Mouse (Mus musculus) thymus, postnatal 36 days (tissue): Measurements from ENCODE around the gene Mki67.
"Not testable (repeated sequence)": the region's sequence is repeated elsewhere in the genome, so short reads cannot be mapped to it uniquely, and the experiment has no call there.

ENCODE experiments used
- DNase-seq, 2 experiments: peaks; one replicate each; pipeline ENCODE4 v3.0.0; 2022; ENCODE audit warnings: mixed read lengths in 2 of 2

Mki67 gene

GRCm38 (mm10) chr7:135716445-135716877 lies 300 bp upstream of the Mki67 start:
- DNase-seq = peak; percentile 84 to 91

DNA sequence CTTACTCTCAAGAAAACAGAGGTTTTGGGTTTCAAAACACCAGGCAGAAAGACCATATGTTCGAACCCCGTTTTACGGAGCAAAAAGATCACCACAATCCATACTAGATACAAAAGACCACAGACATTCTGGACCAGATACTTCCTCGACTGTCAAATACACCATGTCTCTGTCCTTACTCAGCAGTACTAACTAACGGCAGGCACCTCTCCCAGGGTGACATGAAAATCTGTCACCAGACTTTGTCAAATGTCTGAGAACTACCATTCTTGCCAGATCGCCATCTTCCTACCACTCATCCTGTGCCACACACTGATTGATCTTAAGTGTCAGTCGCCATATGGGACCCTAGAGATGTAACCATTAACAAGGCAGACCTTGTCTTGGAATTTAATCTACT lies 995 bp downstream of the Mki67 start:
- DNase-seq = no peak

DNA sequence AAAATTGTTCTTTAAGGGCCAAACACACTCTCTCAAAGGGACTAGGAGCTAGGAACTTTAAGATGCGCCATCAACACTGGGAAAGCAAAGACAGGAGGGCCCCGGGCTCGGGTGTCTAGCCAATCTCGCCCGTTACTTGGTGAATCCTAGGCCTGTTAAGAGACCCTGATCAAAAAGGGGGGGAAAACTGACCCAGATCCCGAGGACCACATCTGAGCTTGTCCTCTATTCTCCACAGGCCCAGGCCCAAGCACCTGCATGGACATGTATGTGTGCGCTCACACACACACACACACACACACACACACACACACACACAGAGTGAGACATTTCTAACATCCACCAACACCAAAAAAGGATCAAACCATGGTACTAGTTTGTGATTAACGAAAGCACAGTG lies 2.8 kb downstream of the Mki67 start:
- DNase-seq = no peak

DNA sequence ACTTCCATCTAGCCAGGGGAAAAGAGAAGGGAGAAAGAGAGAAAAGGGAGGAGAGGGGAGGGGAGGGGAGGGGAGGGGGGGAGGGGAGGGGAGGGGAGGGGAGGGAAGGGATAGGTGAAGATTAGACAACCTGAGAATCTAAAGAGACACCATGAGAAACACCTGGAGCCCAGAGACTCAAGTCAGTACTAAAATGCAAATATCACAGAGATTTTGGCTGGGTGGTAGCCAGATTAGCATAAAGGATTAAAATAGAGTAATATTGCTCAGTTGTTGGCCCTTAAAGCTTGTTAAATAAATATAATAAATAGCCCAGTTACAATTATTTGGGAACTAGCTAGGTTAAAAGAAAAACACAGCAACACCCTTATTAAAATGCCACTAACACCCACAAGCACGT lies 3.6 kb downstream of the Mki67 start:
- DNase-seq = no peak

DNA sequence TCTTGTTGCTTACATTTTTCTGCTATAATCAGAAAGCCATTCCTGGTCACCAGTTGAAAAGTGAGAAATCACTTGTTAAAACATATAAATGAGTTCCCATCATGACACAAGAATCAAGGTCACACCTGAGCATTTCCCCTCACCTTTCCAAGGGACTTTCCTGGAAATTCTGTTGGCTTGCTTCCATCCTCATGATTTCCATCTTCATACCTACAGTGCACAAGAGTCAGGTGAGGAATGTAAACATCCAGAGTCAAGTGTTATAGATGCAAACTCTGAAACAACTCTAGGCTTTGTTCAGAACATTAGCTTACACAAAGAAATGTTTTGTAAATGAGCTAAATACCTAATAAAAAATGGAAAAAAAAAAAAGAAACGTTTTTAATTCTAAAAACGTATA lies 5.5 kb downstream of the Mki67 start:
- DNase-seq = no peak

DNA sequence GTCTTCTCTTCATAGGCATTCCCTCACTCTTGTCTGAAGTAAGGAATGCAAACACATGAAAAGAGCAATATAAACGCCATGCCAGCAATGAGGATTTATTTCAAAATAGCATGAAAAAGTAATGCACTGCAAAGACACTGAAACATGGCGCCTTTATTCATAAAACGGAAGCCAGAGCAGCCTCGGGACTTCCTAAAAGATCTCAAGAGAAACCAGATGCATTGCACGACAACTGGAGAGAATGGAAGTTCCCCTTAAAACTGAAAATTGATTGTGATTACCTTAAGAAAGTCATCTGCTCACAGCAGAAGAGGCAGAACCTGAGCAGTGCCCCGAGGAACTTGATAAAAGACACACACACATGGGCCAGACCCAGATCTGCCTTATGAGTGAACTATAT lies 10.4 kb downstream of the Mki67 start:
- DNase-seq = no peak

- no peak for DNase-seq
These were observed 11.1 kb downstream of the Mki67 start for GRCm38 (mm10) chr7:135705083-135705482.

GRCm38 (mm10) chr7:135704251-135704650 lies 11.9 kb downstream of the Mki67 start:
- no peak for DNase-seq

DNA sequence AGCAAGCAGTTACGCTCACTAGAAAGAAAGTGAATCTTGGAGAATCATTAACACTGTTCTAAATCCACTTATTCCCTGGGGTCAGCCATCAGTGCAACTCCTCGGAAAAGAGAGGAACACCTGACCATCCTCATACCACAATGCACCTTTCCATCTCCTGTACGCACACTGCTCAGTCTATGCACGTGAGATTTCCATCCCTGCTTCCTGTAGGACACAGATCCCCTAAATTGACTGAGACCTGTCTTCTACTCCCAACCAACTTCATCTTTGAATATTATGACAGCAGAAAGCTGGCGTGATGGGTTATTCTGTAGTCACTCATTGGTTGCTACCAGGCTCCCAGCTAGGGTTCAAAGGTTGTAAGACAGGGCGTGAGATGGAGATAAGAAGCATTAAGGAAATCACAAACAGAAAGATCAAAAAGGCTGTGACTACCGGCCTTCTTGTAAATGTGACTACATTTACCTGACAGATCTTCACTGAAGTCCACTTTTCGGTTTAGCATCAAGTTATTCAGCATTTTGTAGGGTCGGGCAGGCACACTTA lies 12.5 kb downstream of the Mki67 start:
- DNase-seq = no peak

- not testable (repeated sequence) for DNase-seq
These were observed 16.8 kb downstream of the Mki67 start for GRCm38 (mm10) chr7:135699351-135699750.

- DNase-seq = no peak
These were observed 17.8 kb downstream of the Mki67 start for GRCm38 (mm10) chr7:135698362-135698761.

- DNase-seq = not testable (repeated sequence)
These were observed 19.0 kb downstream of the Mki67 start for GRCm38 (mm10) chr7:135697021-135697740.

GRCm38 (mm10) chr7:135696127-135696526 lies 20.0 kb downstream of the Mki67 start:
- DNase-seq = no peak

DNA sequence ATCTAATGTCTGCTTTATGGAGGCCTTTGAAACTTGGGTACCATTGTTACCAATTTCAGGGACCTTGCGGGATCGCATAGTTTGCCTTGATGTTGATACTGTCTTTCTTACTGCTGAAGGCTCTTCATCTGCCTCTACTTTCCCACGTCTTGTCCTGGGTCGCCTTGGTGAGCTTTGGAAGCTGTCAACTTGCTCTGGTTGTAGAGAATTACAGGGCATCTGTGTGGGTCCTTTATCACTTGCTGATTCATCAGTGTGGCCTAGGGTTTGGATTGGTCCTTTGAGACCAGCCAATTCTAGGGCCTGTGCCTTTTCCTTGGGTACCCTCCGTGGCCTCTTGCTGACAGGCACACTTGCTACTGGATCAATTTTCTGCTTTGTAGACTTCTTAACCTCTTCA lies 21.4 kb downstream of the Mki67 start:
- DNase-seq = no peak

DNA sequence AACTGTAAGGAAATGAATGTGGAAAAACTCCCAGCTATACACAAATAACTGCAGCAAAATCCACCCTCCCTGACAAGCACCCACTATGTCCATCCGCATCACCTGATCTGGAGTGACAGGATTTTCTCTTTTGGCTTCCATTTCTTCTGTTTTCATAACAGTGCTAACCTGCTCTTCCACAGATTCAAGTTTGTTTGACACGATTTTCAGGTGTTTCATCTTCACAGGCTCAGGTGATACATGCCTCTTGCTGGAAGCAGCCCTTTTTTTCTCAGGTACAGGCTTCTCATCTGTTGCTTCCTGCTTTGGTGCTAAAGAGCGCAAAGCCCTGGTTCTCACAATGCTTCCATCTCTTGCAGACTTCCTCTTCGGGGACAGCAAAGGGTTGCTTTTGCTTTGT lies 22.0 kb downstream of the Mki67 start:
- DNase-seq = no peak

- no peak for DNase-seq
These were observed 24.2 kb downstream of the Mki67 start for GRCm38 (mm10) chr7:135691941-135692340.

- no peak for DNase-seq
These were observed 26.8 kb downstream of the Mki67 start for GRCm38 (mm10) chr7:135689396-135689795.

GRCm38 (mm10) chr7:135684938-135685337 lies 31.2 kb downstream of the Mki67 start:
- DNase-seq = no peak

DNA sequence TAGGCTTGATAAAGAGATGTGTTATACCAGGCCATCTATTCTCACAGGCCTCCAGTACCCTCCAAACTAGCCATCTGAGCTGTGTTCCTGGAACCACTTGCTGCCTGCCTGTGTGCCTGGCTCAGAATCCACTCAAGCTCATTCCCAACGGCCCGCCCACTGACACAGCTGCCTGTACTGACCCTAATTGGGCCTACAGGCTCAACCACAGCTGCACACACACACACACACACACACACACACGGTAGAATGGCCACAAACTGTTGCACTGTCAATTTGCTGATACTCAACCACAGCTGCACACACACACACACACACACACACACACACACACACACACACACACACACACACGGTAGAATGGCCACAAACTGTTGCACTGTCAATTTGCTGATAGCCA lies 32.1 kb downstream of the Mki67 start:
- peak in 1 of 2 experiments; percentile 39 for DNase-seq

DNA sequence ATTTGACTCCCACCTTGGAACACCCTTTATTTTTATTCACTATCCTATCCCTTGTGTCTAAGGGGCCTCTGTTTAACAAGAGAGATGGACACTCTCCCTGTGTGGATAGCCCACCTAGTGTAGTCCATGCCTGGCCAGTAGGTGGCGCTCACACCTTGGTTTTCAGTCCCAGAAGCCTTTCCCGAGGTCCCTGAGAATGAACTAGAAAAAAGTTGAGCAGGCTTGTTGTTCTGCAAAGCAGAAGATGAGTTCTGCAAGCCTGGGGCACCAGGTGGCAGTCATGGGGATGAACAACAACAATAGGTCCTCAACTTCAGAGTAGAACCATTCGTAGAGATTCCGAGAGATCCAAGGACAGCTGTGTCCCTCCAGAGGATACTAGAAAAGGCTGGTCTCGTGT lies 35.8 kb downstream of the Mki67 start:
- peak; percentile 63 to 67 for DNase-seq

DNA sequence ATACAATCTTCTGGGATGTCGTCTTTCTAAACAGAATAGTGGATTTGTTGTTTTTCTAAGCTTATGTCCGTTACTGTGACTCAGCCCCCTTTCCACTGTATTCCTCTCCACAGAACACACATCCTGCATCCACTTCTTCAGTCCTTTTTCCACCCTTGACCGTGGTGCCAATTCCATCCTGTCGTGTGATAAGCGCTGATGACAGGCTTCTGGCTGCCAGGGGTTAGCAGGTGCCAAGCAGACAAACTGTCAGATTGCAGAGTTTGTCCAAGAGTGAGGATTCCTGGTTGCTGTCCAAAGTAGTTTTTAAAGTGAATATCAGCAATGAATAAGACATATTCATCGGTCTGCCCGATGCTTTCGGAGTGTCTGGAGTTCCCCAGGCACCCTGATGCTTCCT lies 39.4 kb downstream of the Mki67 start:
- no peak for DNase-seq

DNA sequence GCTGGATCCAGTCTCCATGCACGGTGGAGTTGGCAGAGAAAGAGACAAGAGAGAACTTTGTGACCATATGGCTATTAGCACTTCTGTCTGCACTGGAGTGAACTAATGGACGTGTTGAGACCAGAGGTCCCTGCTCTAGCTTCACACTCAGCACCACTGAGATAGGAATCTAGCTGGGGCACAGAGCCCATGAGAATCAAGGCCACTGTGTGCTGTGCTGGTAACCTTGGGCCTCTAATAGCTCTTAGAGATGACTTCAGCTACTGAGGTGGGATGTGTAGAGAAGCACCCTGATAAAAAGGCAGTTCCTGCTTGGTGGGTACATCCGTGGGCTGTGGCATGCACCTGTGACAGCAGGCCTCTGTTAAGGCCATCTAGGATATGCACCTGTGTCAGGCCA lies 42.6 kb downstream of the Mki67 start:
- DNase-seq = no peak

GRCm38 (mm10) chr7:135668852-135669739 lies 47.1 kb downstream of the Mki67 start:
- peak; percentile 53 to 69 for DNase-seq

- no peak for DNase-seq
These were observed 49.8 kb downstream of the Mki67 start for GRCm38 (mm10) chr7:135666314-135666713.
